Mouse (Mus musculus) kidney, postnatal 4 days (tissue): Measurements from ENCODE around the gene Akirin1.

Experiments
- DNase-seq, 2 experiments: peaks; one replicate each; pipeline ENCODE4 v3.0.0; 2021; ENCODE audit warnings: mixed read lengths in 2 of 2

Gene Akirin1

GRCm38 (mm10) chr4:123750152-123750651 is at the start of gene Akirin1:
Gene Akirin1 (minus strand): TSS chr4:123750345.
- peak; percentile 99 for DNase-seq

- peak; percentile 30 to 43 for DNase-seq
These were observed 47.7 kb upstream of the Akirin1 start for GRCm38 (mm10) chr4:123797856-123798255.

- no peak for DNase-seq
These were observed 47.3 kb upstream of the Akirin1 start for GRCm38 (mm10) chr4:123797403-123797802.

- DNase-seq = no peak
These were observed 44.9 kb upstream of the Akirin1 start for GRCm38 (mm10) chr4:123795057-123795456.

GRCm38 (mm10) chr4:123793136-123793535 is 43.0 kb upstream of the Akirin1 start:
- no peak for DNase-seq

- peak in 1 of 2 experiments; percentile 21 for DNase-seq
These were observed 42.5 kb upstream of the Akirin1 start for GRCm38 (mm10) chr4:123792666-123793065.

- peak; percentile 82 to 90 for DNase-seq
These were observed 37.2 kb upstream of the Akirin1 start, which contains the start of gene Rhbdl2 for GRCm38 (mm10) chr4:123787191-123787985. Gene Rhbdl2 (plus strand): TSS chr4:123787874.

GRCm38 (mm10) chr4:123768234-123768633 is 18.1 kb upstream of the Akirin1 start:
- no peak for DNase-seq

- no peak for DNase-seq
These were observed 17.7 kb upstream of the Akirin1 start for GRCm38 (mm10) chr4:123767807-123768206.

GRCm38 (mm10) chr4:123765071-123765470 is 14.9 kb upstream of the Akirin1 start:
- no peak for DNase-seq

GRCm38 (mm10) chr4:123758306-123758705 is 8.2 kb upstream of the Akirin1 start:
- peak; percentile 28 to 43 for DNase-seq

- peak; percentile 19 to 28 for DNase-seq
These were observed 665 bp upstream of the Akirin1 start for GRCm38 (mm10) chr4:123750707-123751312.

GRCm38 (mm10) chr4:123749484-123750130 is 538 bp downstream of the Akirin1 start:
- DNase-seq = peak in 1 of 2 experiments; percentile 59

- no peak for DNase-seq
These were observed 1.3 kb downstream of the Akirin1 start for GRCm38 (mm10) chr4:123748726-123749415.

- DNase-seq = no peak
These were observed 4.8 kb downstream of the Akirin1 start for GRCm38 (mm10) chr4:123745221-123745775.

GRCm38 (mm10) chr4:123742891-123743290 is 7.3 kb downstream of the Akirin1 start:
- no peak for DNase-seq

- no peak for DNase-seq
These were observed 11.4 kb downstream of the Akirin1 start for GRCm38 (mm10) chr4:123738708-123739107.

- DNase-seq = no peak
These were observed 16.6 kb downstream of the Akirin1 start for GRCm38 (mm10) chr4:123733532-123733931.

- DNase-seq = no peak
These were observed 17.2 kb downstream of the Akirin1 start for GRCm38 (mm10) chr4:123732921-123733320.

- DNase-seq = no peak
These were observed 17.8 kb downstream of the Akirin1 start for GRCm38 (mm10) chr4:123732163-123732910.

GRCm38 (mm10) chr4:123721761-123722160 is 28.4 kb downstream of the Akirin1 start:
- DNase-seq = no peak

- DNase-seq = no peak
These were observed 31.7 kb downstream of the Akirin1 start for GRCm38 (mm10) chr4:123718434-123718780.
